19 mouse cellular contexts compared by ENCODE assay signal in genomic region chr11:63345653-63346052, GRCm38 (mm10).
DNase-seq lines count a peak whose midpoint lies in the region; TF ChIP-seq lines count a peak whose summit lies in the region.
"Had no signal": no experiment of that assay in that cellular context is flagged by ENCODE, and none has a peak within 500 bp of the region (broad histone marks: within the 10 kb centered on the region; RNA-seq: fewer than 3 reads in every experiment).

No protein-coding gene starts in this region.

- no peaks in the 10 kb centered on the region; the same call in 1 of the 2 replicates for H3K4me1 ChIP-seq in thymus, adult 2 months (replicated peaks; ENCODE audit: control insufficient read depth, insufficient read depth, low read length)

- H3K36me3 ChIP-seq in thymus, adult 2 months (ENCODE audit: control insufficient read depth, insufficient read depth, low read length), result no peaks in the 10 kb centered on the region
- H3K36me3 ChIP-seq: embryonic facial prominence, embryonic 10.5 days; embryonic facial prominence, embryonic 12.5 days; forebrain, embryonic 15.5 days had no signal

- 82% methylated on average over 4 of the region's 4 CpGs for WGBS in thymus, adult 2 months

- H3K27ac ChIP-seq in thymus, adult 2 months (ENCODE audit: control insufficient read depth, insufficient read depth, low read length), result no peak overlapping the region
- H3K27ac ChIP-seq: embryonic facial prominence, embryonic 10.5 days; embryonic facial prominence, embryonic 12.5 days; forebrain, embryonic 13.5 days; forebrain, embryonic 15.5 days had no signal

- H3K4me3 ChIP-seq in thymus, adult 2 months (ENCODE audit: control insufficient read depth, insufficient read depth, low read length), result no peak overlapping the region
- H3K4me3 ChIP-seq: embryonic facial prominence, embryonic 10.5 days; embryonic facial prominence, embryonic 12.5 days; forebrain, embryonic 13.5 days; forebrain, embryonic 15.5 days had no signal

- no peaks in the 10 kb centered on the region for H3K27me3 ChIP-seq in thymus, adult 2 months (ENCODE audit: control insufficient read depth, insufficient read depth, low read length)
- H3K27me3 ChIP-seq: embryonic facial prominence, embryonic 12.5 days; forebrain, embryonic 15.5 days had no signal

- no peak for TF ChIP-seq POLR2A in thymus, adult 2 months (IDR thresholded peaks at IDR 0.05; ENCODE audit: control insufficient read depth, extremely low read depth, insufficient read depth, low read length, poor library complexity)

- no peak for TF ChIP-seq CTCF in thymus, adult 2 months (IDR thresholded peaks at IDR 0.05; ENCODE audit: borderline replicate concordance, control insufficient read depth, extremely low read depth, insufficient read depth, low read length, poor library complexity)

- DNase-seq in thymus, postnatal 0 days (ENCODE audit: low spot score), result peak; percentile 76
- no peak for DNase-seq in thymus, adult 2 months
- peak; percentile 47 for DNase-seq in thymus, postnatal 14 days
- peak; percentile 33 for DNase-seq in thymus, postnatal 4 days
- DNase-seq in embryo, embryonic 11 days, result no peak
- DNase-seq: adrenal gland, adult 2 months; adrenal gland, postnatal 10 days; adrenal gland, postnatal 25 days; cerebellum, adult 11 months; cerebellum, adult 18-20 months; cerebellum, adult 8-10 months; cerebellum, adult 9-11 months; cerebellum, postnatal 14 days; cerebellum, postnatal 36 days; forebrain, postnatal 0 days had no signal

Comparison
In these comparisons a context has a peak if more than half of its experiments do, and no peak if none do; other contexts are left out.
1. DNase-seq: peak in thymus, postnatal 0 days (single experiment), thymus, postnatal 14 days (single experiment) and thymus, postnatal 4 days (single experiment); none in thymus, adult 2 months (single experiment) and embryo, embryonic 11 days (single experiment).